Mouse (Mus musculus) limb, embryonic 11.5 days (tissue): Measurements from ENCODE around the gene Plagl2. TPM values are rescaled to one million over a fixed set of nuclear protein-coding genes. Genes with fewer than 3 reads are reported as not detected.

Experiments
- ATAC-seq: fragments of 200-750 bp; cut with Nextera tagmentation; 2 replicates; pipeline ENCODE4 v1.8.0; 2017; ENCODE audit warnings: low read depth; ENCODE audit not compliant: insufficient number of reproducible peaks, low FRiP score, low TSS enrichment
- DNase-seq: peaks from one replicate; pipeline ENCODE4 v3.0.0-alpha.2; 2015; ENCODE audit warnings: low spot score
- H3K27ac ChIP-seq: fragments of 300-500 bp; sonication (generic); replicated peaks from 2 replicates; pipeline ENCODE4 v1.5.1; 2014; ENCODE audit warnings: low read depth, mild to moderate bottlenecking, low read length
- H3K27me3 ChIP-seq: fragments of 300-500 bp; sonication (generic); 2 replicates; pipeline ENCODE4 v1.6.1; 2014; ENCODE audit warnings: mild to moderate bottlenecking, low read length, mixed read lengths; ENCODE audit not compliant: control insufficient read depth, insufficient read depth
- H3K36me3 ChIP-seq: fragments of 300-500 bp; sonication (generic); 2 replicates; pipeline ENCODE4 v1.6.1; 2014; ENCODE audit warnings: mild to moderate bottlenecking, low read length, moderate library complexity, mixed read lengths; ENCODE audit not compliant: control insufficient read depth, insufficient read depth
- H3K4me1 ChIP-seq: fragments of 300-500 bp; sonication (generic); 2 replicates; pipeline ENCODE4 v1.6.1; 2014; ENCODE audit warnings: low read length, mixed read lengths; ENCODE audit not compliant: control insufficient read depth, insufficient read depth
- H3K4me2 ChIP-seq: fragments of 300-500 bp; sonication (generic); 2 replicates; pipeline ENCODE4 v1.6.1; 2014; ENCODE audit warnings: low read depth, mild to moderate bottlenecking, moderate library complexity; ENCODE audit not compliant: severe bottlenecking
- H3K4me3 ChIP-seq: fragments of 300-500 bp; sonication (generic); 2 replicates; pipeline ENCODE4 v1.5.1; 2014; ENCODE audit warnings: low read depth, low read length
- H3K9ac ChIP-seq: fragments of 300-500 bp; sonication (generic); 2 replicates; pipeline ENCODE4 v1.6.1; 2014; ENCODE audit warnings: mild to moderate bottlenecking, low read length
- H3K9me3 ChIP-seq: fragments of 300-500 bp; sonication (generic); 2 replicates; pipeline ENCODE4 v1.6.1; 2016; ENCODE audit warnings: low read length; ENCODE audit not compliant: control insufficient read depth
- WGBS: fragments of 180-500 bp; shearing (Covaris S2); extraction: QIAGEN DNeasy Blood & Tissue Kit; methylation state at CpG from one replicate; pipeline ENCODE4 v1.1.7; 2014; 5-methylcytosine and 5-hydroxymethylcytosine counted together
- polyA plus RNA-seq: library from polyadenylated mRNA; unstranded; fragments of >200 nt; fragmentation: Nextera tagmentation; extraction: Ambion mirVana; gene quantifications from 2 replicates; pipeline ENCODE4 v1.2.1, GENCODE M21; 2014

Gene Plagl2
- polyA plus RNA-seq, 1 experiment from 2014 or later = 29.6 TPM

DNA sequence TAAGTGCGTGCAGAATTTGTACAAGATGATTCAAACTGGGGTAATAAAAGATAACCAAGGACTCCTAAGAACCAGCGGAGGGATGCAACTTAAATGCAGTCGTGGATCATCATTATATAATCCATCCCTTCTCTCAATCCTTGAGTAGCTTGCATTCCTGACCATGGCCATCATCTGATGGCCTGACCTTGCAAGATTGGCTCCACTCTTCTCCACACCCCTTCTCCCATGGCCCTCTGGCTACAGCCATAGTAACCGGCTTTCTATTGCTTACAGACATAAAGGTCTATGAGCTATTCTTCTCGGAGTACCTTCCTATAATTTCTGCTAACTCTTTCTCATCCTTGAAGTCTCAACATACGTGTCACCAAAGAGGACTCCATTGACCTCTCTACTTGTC, 930 bp upstream of the Plagl2 start:
- Histone ChIP-seq H3K4me1 (peaks cover 11% of the 10 kb centered on the region), H3K36me3 (peaks cover 4% of the 10 kb centered on the region), H3K4me3 (peak overlapping the region; percentile 92), H3K9ac (peak overlapping the region; percentile 96; the same call in 1 of the 2 replicates), H3K9me3 (no peaks in the 10 kb centered on the region), H3K4me2 (peak overlapping the region; percentile 75), H3K27ac (no peak overlapping the region), H3K27me3 (no peaks in the 10 kb centered on the region)
- DNase-seq (no peak), ATAC-seq (no peak)
- 71% methylated on average over 6 of the region's 6 CpGs for WGBS

DNA sequence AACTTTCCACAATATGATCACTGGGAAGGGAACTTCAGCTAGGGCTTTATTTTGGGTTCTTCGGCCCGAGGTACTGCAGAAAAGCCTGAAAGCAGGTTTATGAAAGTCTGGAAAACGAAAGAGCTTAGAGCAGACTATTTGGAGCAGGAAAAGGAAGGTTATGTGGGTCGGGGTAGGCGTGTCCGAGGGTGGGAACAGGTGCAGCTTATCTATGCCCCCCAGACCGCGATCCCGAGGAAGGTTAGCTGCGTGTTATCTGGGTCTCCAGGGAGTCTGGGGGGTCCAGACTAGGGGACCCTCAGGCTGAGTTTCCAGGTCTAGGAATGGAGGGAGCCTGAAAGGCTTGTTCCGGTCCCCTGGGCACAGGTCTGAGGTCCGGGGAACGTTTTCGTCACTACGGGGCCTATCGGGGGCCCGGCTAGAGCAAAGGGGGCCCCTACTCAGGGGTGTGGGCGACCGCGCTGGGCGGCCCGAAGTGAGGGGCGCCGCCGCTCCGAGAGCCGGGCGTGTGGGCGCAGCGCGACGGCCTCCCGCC, 458 bp downstream of the Plagl2 start:
- peak; percentile 65 for ATAC-seq
- H3K27me3 ChIP-seq = no peaks in the 10 kb centered on the region
- peaks cover 2% of the 10 kb centered on the region for H3K36me3 ChIP-seq
- H3K9me3 ChIP-seq = no peaks in the 10 kb centered on the region
- peak overlapping the region; percentile 75 for H3K4me2 ChIP-seq
- no peak for DNase-seq
- under 1% methylated on average over 33 of the region's 33 CpGs for WGBS
- peak overlapping the region; percentile 80 for H3K27ac ChIP-seq
- peaks cover 11% of the 10 kb centered on the region for H3K4me1 ChIP-seq
- peak overlapping the region; percentile 96 for H3K9ac ChIP-seq
- peak overlapping the region; percentile 92 for H3K4me3 ChIP-seq

- Histone ChIP-seq H3K27ac (no peak overlapping the region), H3K9me3 (no peaks in the 10 kb centered on the region), H3K9ac (peak overlapping the region; percentile 96), H3K4me3 (peak overlapping the region; percentile 92), H3K36me3 (no peaks in the 10 kb centered on the region; the same call in none of the 2 replicates), H3K4me1 (peaks cover 11% of the 10 kb centered on the region), H3K27me3 (no peaks in the 10 kb centered on the region), H3K4me2 (peak overlapping the region; percentile 75)
- DNase-seq (peak; percentile 30), ATAC-seq (no peak)
- 4% methylated on average over 19 of the region's 22 CpGs for WGBS
Measured at GRCm38 (mm10) chr2:153239860-153240480, 1.3 kb downstream of the Plagl2 start.

DNA sequence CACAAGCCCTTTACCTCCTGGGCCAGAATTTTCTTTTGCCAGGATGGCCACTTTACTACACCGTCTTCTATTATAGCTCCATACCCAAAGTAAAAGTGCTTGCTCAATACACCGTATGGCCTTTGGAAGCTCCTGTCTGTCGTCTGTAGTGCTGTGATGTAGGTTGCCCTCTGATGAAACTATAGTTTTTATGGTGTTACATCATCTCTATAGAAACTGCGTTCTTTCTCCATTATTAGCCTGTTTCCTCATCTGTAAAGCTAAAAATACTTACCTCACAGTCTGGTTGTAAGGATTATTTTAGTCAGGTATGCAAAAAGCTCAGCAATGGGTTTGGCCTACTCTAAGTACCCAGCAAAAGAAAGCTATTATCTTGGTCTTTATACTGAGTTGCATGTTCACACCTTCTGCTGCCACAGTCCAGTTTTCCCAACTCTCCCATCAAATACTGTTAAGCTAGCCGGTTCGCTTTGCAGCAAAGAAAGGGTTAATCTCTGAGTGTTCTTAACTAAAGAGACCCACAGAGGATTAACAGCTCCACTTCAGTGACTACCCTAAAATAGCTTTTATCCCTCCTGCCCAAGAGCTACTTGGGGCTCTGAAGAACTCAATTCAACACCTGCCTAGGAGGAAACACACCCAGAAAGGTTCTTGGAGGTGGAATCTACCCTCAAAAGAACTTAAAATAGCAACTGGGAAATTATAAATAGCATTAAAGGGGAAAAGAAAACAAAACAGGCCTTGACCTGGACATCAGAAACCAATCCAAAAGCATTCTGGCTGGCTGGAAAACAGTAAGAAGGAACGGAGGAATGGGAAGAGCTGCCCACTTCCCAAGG, 2.0 kb downstream of the Plagl2 start:
- Histone ChIP-seq H3K36me3 (peaks cover 4% of the 10 kb centered on the region), H3K27ac (no peak overlapping the region), H3K27me3 (no peaks in the 10 kb centered on the region), H3K4me3 (peak overlapping the region; percentile 92), H3K4me1 (peaks cover 11% of the 10 kb centered on the region), H3K4me2 (peak overlapping the region; percentile 75), H3K9ac (peak overlapping the region; percentile 96), H3K9me3 (no peaks in the 10 kb centered on the region)
- DNase-seq (no peak), ATAC-seq (no peak)
- WGBS = 71% methylated on average over 7 of the region's 7 CpGs

DNA sequence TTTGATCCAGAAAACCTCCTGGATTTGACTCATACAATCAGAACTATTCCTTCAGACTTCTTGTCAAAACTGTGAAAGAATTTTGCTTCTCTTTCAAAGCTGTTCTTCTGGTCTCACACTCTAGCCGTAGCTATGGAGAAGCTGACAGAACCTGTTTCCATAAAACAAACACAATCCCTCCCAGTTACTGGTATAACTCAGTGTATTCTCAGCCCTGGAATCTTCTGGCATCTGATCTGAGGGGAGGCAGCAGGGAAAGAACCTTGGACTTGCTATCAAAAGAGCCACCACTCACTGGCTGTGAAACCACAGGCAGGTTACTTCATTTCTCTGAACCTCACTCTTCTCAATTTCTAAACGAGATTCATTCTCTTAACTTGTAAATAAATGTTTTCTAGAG, 2.8 kb downstream of the Plagl2 start:
- peaks cover 11% of the 10 kb centered on the region for H3K4me1 ChIP-seq
- DNase-seq (no peak), ATAC-seq (no peak)
- WGBS = 83% methylated on average over 2 of the region's 2 CpGs
- no peaks in the 10 kb centered on the region for H3K9me3 ChIP-seq
- H3K4me2 ChIP-seq = no peak overlapping the region
- no peak overlapping the region for H3K4me3 ChIP-seq
- H3K9ac ChIP-seq = no peak overlapping the region
- H3K27me3 ChIP-seq = no peaks in the 10 kb centered on the region
- H3K27ac ChIP-seq = no peak overlapping the region
- peaks cover 8% of the 10 kb centered on the region for H3K36me3 ChIP-seq

DNA sequence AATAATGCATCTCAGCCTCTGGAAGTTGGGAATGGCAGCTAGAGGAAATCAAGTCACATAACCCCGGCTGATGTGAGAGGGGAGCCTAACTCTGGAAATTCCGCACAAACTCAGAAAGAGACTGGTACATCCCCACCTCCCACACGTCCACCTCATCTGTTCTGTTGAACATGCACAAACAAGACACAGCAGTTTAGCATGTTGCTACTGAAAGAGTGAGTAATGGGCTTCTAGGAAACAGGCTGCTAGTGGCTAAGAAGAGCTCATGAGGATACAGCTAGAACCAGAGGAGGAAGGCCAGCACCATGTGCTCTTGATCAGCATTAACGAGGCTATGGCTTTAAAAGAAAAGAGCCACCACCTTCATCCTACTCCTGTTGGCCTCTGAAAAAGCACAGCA, 3.3 kb downstream of the Plagl2 start:
- H3K9me3 ChIP-seq = no peaks in the 10 kb centered on the region
- no peak overlapping the region for H3K4me3 ChIP-seq
- peaks cover 11% of the 10 kb centered on the region for H3K4me1 ChIP-seq
- no peak overlapping the region for H3K9ac ChIP-seq
- WGBS = 63% methylated on average over 4 of the region's 4 CpGs
- DNase-seq (no peak), ATAC-seq (no peak)
- H3K36me3 ChIP-seq = peaks cover 8% of the 10 kb centered on the region
- H3K4me2 ChIP-seq = no peak overlapping the region
- no peak overlapping the region for H3K27ac ChIP-seq
- no peaks in the 10 kb centered on the region for H3K27me3 ChIP-seq

- no peak overlapping the region for H3K4me3 ChIP-seq
- no peak overlapping the region for H3K27ac ChIP-seq
- H3K27me3 ChIP-seq = no peaks in the 10 kb centered on the region
- H3K9me3 ChIP-seq = no peaks in the 10 kb centered on the region
- peaks cover 12% of the 10 kb centered on the region for H3K36me3 ChIP-seq
- peaks cover 11% of the 10 kb centered on the region for H3K4me1 ChIP-seq
- no peak overlapping the region for H3K4me2 ChIP-seq
- H3K9ac ChIP-seq = no peak overlapping the region
- DNase-seq (no peak), ATAC-seq (no peak)
- 85% methylated on average over 4 of the region's 4 CpGs for WGBS
Measured at GRCm38 (mm10) chr2:153237193-153237592, 4.0 kb downstream of the Plagl2 start.

GRCm38 (mm10) chr2:153228523-153228922, 12.7 kb downstream of the Plagl2 start:
- no peak overlapping the region for H3K27ac ChIP-seq
- no peaks in the 10 kb centered on the region for H3K9me3 ChIP-seq
- peaks cover 16% of the 10 kb centered on the region for H3K36me3 ChIP-seq
- WGBS = 84% methylated on average over 5 of the region's 5 CpGs
- H3K9ac ChIP-seq = no peak overlapping the region
- H3K4me3 ChIP-seq = no peak overlapping the region
- H3K4me2 ChIP-seq = no peak overlapping the region
- no peaks in the 10 kb centered on the region for H3K27me3 ChIP-seq
- peaks cover 8% of the 10 kb centered on the region for H3K4me1 ChIP-seq
- ATAC-seq = no peak
- DNase-seq = no peak
